Mouse (Mus musculus) intestine, embryonic 15.5 days (tissue): ENCODE results near the gene Clhc1. TPM values are rescaled to one million over a fixed set of nuclear protein-coding genes. Genes with fewer than 3 reads are reported as not detected.
A peak's percentile ranks its signal among the peaks of the same experiment; 100 is the strongest.

ENCODE experiments used
- ATAC-seq: fragments of 200-750 bp; cut with Nextera tagmentation; 2 replicates; pipeline ENCODE4 v1.8.0; 2017; ENCODE audit warnings: moderate TSS enrichment, moderate library complexity
- H3K27ac ChIP-seq: fragments of 300-500 bp; sonication (generic); 2 replicates; pipeline ENCODE4 v1.5.1; 2015; ENCODE audit warnings: mild to moderate bottlenecking, inconsistent platforms
- H3K27me3 ChIP-seq: fragments of 300-500 bp; sonication (generic); replicated peaks from 2 replicates; pipeline ENCODE4 v1.6.1; 2015; ENCODE audit warnings: inconsistent platforms
- H3K36me3 ChIP-seq: fragments of 300-500 bp; sonication (generic); 2 replicates; pipeline ENCODE4 v1.6.1; 2015; ENCODE audit warnings: inconsistent platforms
- H3K4me1 ChIP-seq: fragments of 300-500 bp; sonication (generic); replicated peaks from 2 replicates; pipeline ENCODE4 v1.6.1; 2015; ENCODE audit warnings: inconsistent platforms
- H3K4me2 ChIP-seq: fragments of 300-500 bp; sonication (generic); replicated peaks from 2 replicates; pipeline ENCODE4 v1.6.1; 2015; ENCODE audit warnings: mild to moderate bottlenecking, inconsistent platforms
- H3K4me3 ChIP-seq: fragments of 300-500 bp; sonication (generic); replicated peaks from 2 replicates; pipeline ENCODE4 v1.5.1; 2015; ENCODE audit warnings: inconsistent platforms
- H3K9ac ChIP-seq: fragments of 300-500 bp; sonication (generic); 2 replicates; pipeline ENCODE4 v1.6.1; 2015; ENCODE audit warnings: inconsistent platforms
- H3K9me3 ChIP-seq: fragments of 300-500 bp; sonication (generic); 2 replicates; pipeline ENCODE4 v1.6.1; 2016; ENCODE audit warnings: inconsistent platforms
- WGBS: fragments of 180-500 bp; shearing (Covaris S2); methylation state at CpG from one replicate; pipeline ENCODE4 v1.1.7; 2015; 5-methylcytosine and 5-hydroxymethylcytosine counted together
- polyA plus RNA-seq: library from polyadenylated mRNA; unstranded; fragments of >200 nt; fragmentation: Nextera tagmentation; extraction: Ambion mirVana; gene quantifications from 2 replicates; pipeline ENCODE4 v1.2.1, GENCODE M21; 2015

The Clhc1 gene
- polyA plus RNA-seq, 1 experiment from 2014 or later: not detected

GRCm38 (mm10) chr11:29579610-29580009 lies 31.9 kb downstream of the Clhc1 start:
- H3K27ac ChIP-seq: no peak overlapping the region
- no peaks in the 10 kb centered on the region for H3K9me3 ChIP-seq
- no peak overlapping the region for H3K4me2 ChIP-seq
- H3K9ac ChIP-seq: no peak overlapping the region
- H3K36me3 ChIP-seq: no peaks in the 10 kb centered on the region
- H3K4me1 ChIP-seq: no peaks in the 10 kb centered on the region
- no peak overlapping the region for H3K4me3 ChIP-seq
- no peak for ATAC-seq
- H3K27me3 ChIP-seq: no peaks in the 10 kb centered on the region

GRCm38 (mm10) chr11:29595217-29595616 lies 47.5 kb downstream of the Clhc1 start:
- no peak overlapping the region for H3K9ac ChIP-seq
- H3K4me1 ChIP-seq: no peaks in the 10 kb centered on the region
- no peak for ATAC-seq
- no peaks in the 10 kb centered on the region for H3K9me3 ChIP-seq
- H3K4me3 ChIP-seq: no peak overlapping the region
- H3K27me3 ChIP-seq: no peaks in the 10 kb centered on the region
- H3K36me3 ChIP-seq: no peaks in the 10 kb centered on the region
- H3K4me2 ChIP-seq: no peak overlapping the region
- H3K27ac ChIP-seq: no peak overlapping the region

- no peak for ATAC-seq
- Histone ChIP-seq H3K9ac (no peak overlapping the region), H3K4me3 (no peak overlapping the region), H3K27me3 (no peaks in the 10 kb centered on the region), H3K4me1 (no peaks in the 10 kb centered on the region), H3K36me3 (no peaks in the 10 kb centered on the region), H3K9me3 (no peaks in the 10 kb centered on the region), H3K4me2 (no peak overlapping the region), H3K27ac (no peak overlapping the region)
These were observed 49.4 kb downstream of the Clhc1 start for GRCm38 (mm10) chr11:29597159-29597558.

GRCm38 (mm10) chr11:29599000-29599399 lies 51.2 kb downstream of the Clhc1 start:
- Histone ChIP-seq H3K4me3 (no peak overlapping the region), H3K4me2 (no peak overlapping the region), H3K27ac (no peak overlapping the region), H3K27me3 (no peaks in the 10 kb centered on the region), H3K9me3 (no peaks in the 10 kb centered on the region), H3K9ac (no peak overlapping the region), H3K4me1 (no peaks in the 10 kb centered on the region), H3K36me3 (no peaks in the 10 kb centered on the region)
- ATAC-seq: no peak

GRCm38 (mm10) chr11:29603581-29603980 lies 55.8 kb downstream of the Clhc1 start:
- Histone ChIP-seq H3K4me1 (no peaks in the 10 kb centered on the region), H3K9ac (no peak overlapping the region), H3K4me2 (no peak overlapping the region), H3K9me3 (no peaks in the 10 kb centered on the region), H3K27me3 (no peaks in the 10 kb centered on the region), H3K36me3 (no peaks in the 10 kb centered on the region), H3K27ac (no peak overlapping the region), H3K4me3 (no peak overlapping the region)
- ATAC-seq: no peak
- WGBS: 52% methylated on average over 2 of the region's 2 CpGs

GRCm38 (mm10) chr11:29607465-29607990 lies 59.8 kb downstream of the Clhc1 start:
- Histone ChIP-seq H3K4me2 (no peak overlapping the region), H3K27me3 (no peaks in the 10 kb centered on the region), H3K9me3 (no peaks in the 10 kb centered on the region), H3K4me3 (no peak overlapping the region), H3K27ac (no peak overlapping the region), H3K36me3 (no peaks in the 10 kb centered on the region), H3K4me1 (no peaks in the 10 kb centered on the region), H3K9ac (no peak overlapping the region)
- ATAC-seq: peak; percentile 57; the same call in 1 of the 2 replicates
- WGBS: 79% methylated on average over 2 of the region's 2 CpGs

- Histone ChIP-seq H3K27me3 (no peaks in the 10 kb centered on the region), H3K4me2 (no peak overlapping the region), H3K4me1 (no peaks in the 10 kb centered on the region; the same call in 1 of the 2 replicates), H3K36me3 (no peaks in the 10 kb centered on the region), H3K4me3 (no peak overlapping the region), H3K9ac (no peak overlapping the region), H3K9me3 (no peaks in the 10 kb centered on the region), H3K27ac (no peak overlapping the region)
- peak; percentile 42 for ATAC-seq
- 58% methylated on average over 5 of the region's 5 CpGs for WGBS
These were observed 62.2 kb downstream of the Clhc1 start for GRCm38 (mm10) chr11:29609756-29610468.

- Histone ChIP-seq H3K36me3 (no peaks in the 10 kb centered on the region), H3K4me2 (no peak overlapping the region), H3K27ac (no peak overlapping the region), H3K27me3 (no peaks in the 10 kb centered on the region), H3K4me1 (no peaks in the 10 kb centered on the region; the same call in 1 of the 2 replicates), H3K9me3 (no peaks in the 10 kb centered on the region), H3K9ac (no peak overlapping the region), H3K4me3 (no peak overlapping the region)
- no peak for ATAC-seq
These were observed 64.3 kb downstream of the Clhc1 start for GRCm38 (mm10) chr11:29612007-29612406.

GRCm38 (mm10) chr11:29613185-29613735 lies 65.5 kb downstream of the Clhc1 start:
- Histone ChIP-seq H3K4me1 (no peaks in the 10 kb centered on the region; the same call in 1 of the 2 replicates), H3K36me3 (no peaks in the 10 kb centered on the region), H3K4me3 (no peak overlapping the region), H3K27me3 (no peaks in the 10 kb centered on the region), H3K27ac (no peak overlapping the region), H3K9me3 (no peaks in the 10 kb centered on the region), H3K4me2 (no peak overlapping the region), H3K9ac (no peak overlapping the region)
- 68% methylated on average over 4 of the region's 4 CpGs for WGBS
- ATAC-seq: peak; percentile 62

GRCm38 (mm10) chr11:29614217-29614924 lies 66.6 kb downstream of the Clhc1 start:
- Histone ChIP-seq H3K4me3 (no peak overlapping the region), H3K4me2 (no peak overlapping the region), H3K27me3 (no peaks in the 10 kb centered on the region), H3K4me1 (no peaks in the 10 kb centered on the region; the same call in 1 of the 2 replicates), H3K36me3 (no peaks in the 10 kb centered on the region), H3K9me3 (no peaks in the 10 kb centered on the region), H3K9ac (no peak overlapping the region), H3K27ac (no peak overlapping the region)
- WGBS: 59% methylated on average over 6 of the region's 6 CpGs
- ATAC-seq: peak; percentile 53; the same call in 1 of the 2 replicates

GRCm38 (mm10) chr11:29622030-29622790 lies 74.5 kb downstream of the Clhc1 start:
- no peaks in the 10 kb centered on the region for H3K27me3 ChIP-seq
- H3K27ac ChIP-seq: no peak overlapping the region
- no peaks in the 10 kb centered on the region for H3K36me3 ChIP-seq
- no peak overlapping the region for H3K4me3 ChIP-seq
- 80% methylated on average over 5 of the region's 5 CpGs for WGBS
- ATAC-seq: no peak
- no peaks in the 10 kb centered on the region for H3K4me1 ChIP-seq
- H3K9me3 ChIP-seq: no peaks in the 10 kb centered on the region
- no peak overlapping the region for H3K4me2 ChIP-seq
- no peak overlapping the region for H3K9ac ChIP-seq

- Histone ChIP-seq H3K36me3 (no peaks in the 10 kb centered on the region), H3K9ac (no peak overlapping the region), H3K9me3 (no peaks in the 10 kb centered on the region), H3K27ac (no peak overlapping the region), H3K4me1 (no peaks in the 10 kb centered on the region), H3K4me2 (no peak overlapping the region), H3K27me3 (no peaks in the 10 kb centered on the region), H3K4me3 (no peak overlapping the region)
- 0 out of 2 replicates have a peak, but pooled peaks have one; percentile 43 for ATAC-seq
- 80% methylated on average over 3 of the region's 3 CpGs for WGBS
These were observed 75.6 kb downstream of the Clhc1 start for GRCm38 (mm10) chr11:29623327-29623726.
